Mouse (Mus musculus) gastrocnemius, adult 8-10 months (tissue): ENCODE measurements around the gene Slco4a1. TPM values are rescaled to one million over a fixed set of nuclear protein-coding genes. Genes with fewer than 3 reads are reported as not detected.
A peak's percentile ranks its signal among the peaks of the same experiment; 100 is the strongest.

Experiments
- DNase-seq, 2 experiments: peaks; one replicate each; pipeline ENCODE4 v3.0.0; 2022; ENCODE audit warnings: low spot score in 2 of 2
- total RNA-seq, 4 experiments: library from RNA; stranded (reverse); gene quantifications; 2 replicates each; pipeline ENCODE4 v1.2.4; 2022

Slco4a1 gene
- total RNA-seq, result under 1 TPM in 3 of 4 experiments, not detected in 1; 0.09 to 0.10 (median 0.10) TPM

- peak; percentile 54 to 62 for DNase-seq
Measured at GRCm38 (mm10) chr2:180455723-180456698, at the start of gene Slco4a1. Slco4a1 (plus strand) TSS chr2:180456245.

- DNase-seq, result no peak
Measured at GRCm38 (mm10) chr2:180408410-180408809, 47.6 kb upstream of the Slco4a1 start.

GRCm38 (mm10) chr2:180410432-180410831, 45.6 kb upstream of the Slco4a1 start:
- DNase-seq, result no peak

- DNase-seq, result no peak
Measured at GRCm38 (mm10) chr2:180411013-180411412, 45.0 kb upstream of the Slco4a1 start.

GRCm38 (mm10) chr2:180415627-180416026, 40.4 kb upstream of the Slco4a1 start:
- DNase-seq, result no peak

GRCm38 (mm10) chr2:180417731-180418130, 38.3 kb upstream of the Slco4a1 start:
- DNase-seq, result no peak

- no peak for DNase-seq
Measured at GRCm38 (mm10) chr2:180420641-180421040, 35.4 kb upstream of the Slco4a1 start.

- no peak for DNase-seq
Measured at GRCm38 (mm10) chr2:180425115-180425514, 30.9 kb upstream of the Slco4a1 start.

GRCm38 (mm10) chr2:180427073-180427472, 29.0 kb upstream of the Slco4a1 start:
- no peak for DNase-seq

- DNase-seq, result no peak
Measured at GRCm38 (mm10) chr2:180428331-180428730, 27.7 kb upstream of the Slco4a1 start.

GRCm38 (mm10) chr2:180430648-180431047, 25.4 kb upstream of the Slco4a1 start:
- no peak for DNase-seq

- DNase-seq, result peak; percentile 55 to 57
Measured at GRCm38 (mm10) chr2:180432042-180432668, 23.9 kb upstream of the Slco4a1 start.

GRCm38 (mm10) chr2:180432751-180433150, 23.3 kb upstream of the Slco4a1 start:
- DNase-seq, result no peak

GRCm38 (mm10) chr2:180433350-180433749, 22.7 kb upstream of the Slco4a1 start:
- DNase-seq, result no peak

- DNase-seq, result no peak
Measured at GRCm38 (mm10) chr2:180435341-180435926, 20.6 kb upstream of the Slco4a1 start.

- DNase-seq, result no peak
Measured at GRCm38 (mm10) chr2:180437149-180437864, 18.7 kb upstream of the Slco4a1 start.

- no peak for DNase-seq
Measured at GRCm38 (mm10) chr2:180439791-180440190, 16.3 kb upstream of the Slco4a1 start.

- DNase-seq, result no peak
Measured at GRCm38 (mm10) chr2:180440596-180441332, 15.3 kb upstream of the Slco4a1 start.

- DNase-seq, result no peak
Measured at GRCm38 (mm10) chr2:180442061-180442460, 14.0 kb upstream of the Slco4a1 start.

GRCm38 (mm10) chr2:180443861-180444260, 12.2 kb upstream of the Slco4a1 start:
- no peak for DNase-seq
